Mouse (Mus musculus) spleen, postnatal 10 days (tissue): ENCODE measurements around the gene Ccr6.
"Not testable (repeated sequence)": the region's sequence is repeated elsewhere in the genome, so short reads cannot be mapped to it uniquely, and the experiment has no call there.

Experiments
- DNase-seq, 2 experiments: peaks; one replicate each; pipeline ENCODE4 v3.0.0; 2021 to 2022; ENCODE audit warnings: low spot score in 2 of 2

The Ccr6 gene

DNA sequence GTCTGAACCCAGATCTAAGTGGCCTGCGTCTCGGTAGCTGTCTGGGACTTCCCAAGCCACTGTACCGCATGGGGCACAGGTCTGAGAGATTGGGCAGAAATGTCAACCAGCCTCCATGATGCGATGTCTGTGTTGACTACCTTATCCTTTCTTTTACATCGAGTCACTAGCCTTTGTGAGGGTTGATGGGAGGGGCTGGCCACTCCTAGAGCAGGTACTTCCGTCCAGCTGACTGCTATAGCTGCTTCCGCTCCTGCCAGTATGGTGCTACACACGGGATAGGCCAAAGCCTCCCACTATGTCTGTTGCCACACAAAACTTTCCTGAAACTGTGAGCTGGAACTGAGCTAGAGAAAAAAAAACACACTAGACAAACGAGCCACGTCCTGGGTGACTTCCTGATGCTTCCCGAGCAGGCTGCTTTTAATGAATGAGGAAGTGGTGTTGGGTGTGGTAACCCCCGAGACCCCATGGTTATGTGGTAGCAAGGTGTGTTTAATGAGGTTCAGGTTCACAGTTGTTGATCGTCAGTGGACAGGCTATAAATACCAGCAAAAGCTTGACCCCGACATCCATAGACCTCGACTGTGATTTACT, 2.1 kb upstream of the Ccr6 start:
- no peak for DNase-seq

GRCm38 (mm10) chr17:8234537-8234936, 1.3 kb upstream of the Ccr6 start:
- no peak for DNase-seq

DNA sequence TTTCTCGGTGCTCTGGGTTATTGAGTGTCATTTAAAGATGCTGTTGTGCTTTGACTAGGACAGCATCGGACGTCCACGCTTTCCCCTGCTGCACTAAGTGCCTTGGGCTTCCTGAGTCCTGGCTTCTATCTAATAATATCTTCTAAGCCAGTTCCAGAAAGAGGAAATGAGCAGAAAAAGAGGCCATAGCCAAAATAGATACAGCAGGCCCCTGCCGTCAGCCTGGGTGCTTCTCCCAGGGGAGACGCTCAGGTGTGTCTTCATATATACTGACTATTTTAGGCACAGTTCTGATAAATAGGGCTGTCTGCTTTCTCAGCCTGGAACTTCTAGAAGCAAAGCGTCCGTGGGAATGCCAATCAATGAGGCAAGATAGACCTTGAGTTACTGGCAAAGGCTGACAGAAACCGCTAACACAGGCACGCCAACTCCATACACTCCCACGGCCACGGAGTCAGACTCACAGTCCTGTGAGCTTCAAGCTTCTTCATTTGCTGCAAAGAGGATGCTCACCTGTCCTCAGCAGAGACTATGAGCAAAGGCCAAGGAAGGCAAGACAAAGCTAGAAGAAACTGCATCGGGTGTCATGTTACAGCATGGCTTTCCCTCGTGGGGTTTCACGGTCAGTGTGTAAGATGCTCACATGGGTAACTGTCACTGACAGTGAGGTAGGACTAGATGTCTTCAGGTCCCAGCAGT, 2.3 kb downstream of the Ccr6 start:
- DNase-seq: peak in 1 of 2 experiments; percentile 44

GRCm38 (mm10) chr17:8239561-8239960, 3.7 kb downstream of the Ccr6 start:
- no peak for DNase-seq

DNA sequence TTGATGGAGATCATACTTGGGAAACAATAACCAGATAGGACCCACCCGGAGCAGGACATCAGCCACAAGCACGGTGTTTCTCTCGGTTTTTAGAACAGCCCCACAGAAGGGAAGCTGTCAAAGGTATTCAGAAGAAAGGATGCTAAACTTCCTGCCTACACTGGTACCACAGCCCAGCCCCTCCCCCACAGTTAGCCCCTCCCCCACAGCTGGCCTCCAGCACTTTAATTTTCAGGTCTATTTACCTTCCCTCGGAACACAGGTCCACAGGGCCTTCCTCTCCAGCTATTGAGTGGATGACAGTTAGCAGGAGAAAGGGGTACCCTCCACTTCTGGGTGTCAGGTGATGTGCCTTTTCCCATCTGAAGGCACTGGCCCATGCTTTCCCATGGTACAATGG, 4.7 kb downstream of the Ccr6 start:
- DNase-seq: no peak

DNA sequence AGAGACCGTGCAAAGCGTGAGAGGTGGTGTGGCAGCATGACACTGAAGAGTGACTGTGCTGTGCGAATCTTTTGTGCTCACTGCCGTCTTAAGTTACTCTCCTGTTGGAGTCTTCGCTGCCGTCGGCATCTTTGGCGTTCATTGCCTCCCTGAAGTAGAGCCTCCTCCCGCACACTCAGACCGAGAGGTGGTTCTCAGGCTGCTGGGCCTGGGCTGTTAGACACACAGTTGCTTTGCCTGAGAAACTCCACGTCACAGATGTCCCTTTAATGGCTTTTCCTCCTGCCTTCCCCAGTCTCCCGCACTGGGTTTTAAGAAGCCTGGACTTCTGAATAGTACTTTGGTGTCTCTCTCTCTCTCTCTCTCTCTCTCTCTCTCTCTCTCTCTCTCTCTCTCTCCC, 5.8 kb downstream of the Ccr6 start:
- no peak for DNase-seq

- no peak for DNase-seq
Measured at GRCm38 (mm10) chr17:8242186-8242585, 6.3 kb downstream of the Ccr6 start.

GRCm38 (mm10) chr17:8244124-8244523, 8.3 kb downstream of the Ccr6 start:
- no peak for DNase-seq

GRCm38 (mm10) chr17:8246102-8246754, 10.4 kb downstream of the Ccr6 start:
- no peak for DNase-seq

DNA sequence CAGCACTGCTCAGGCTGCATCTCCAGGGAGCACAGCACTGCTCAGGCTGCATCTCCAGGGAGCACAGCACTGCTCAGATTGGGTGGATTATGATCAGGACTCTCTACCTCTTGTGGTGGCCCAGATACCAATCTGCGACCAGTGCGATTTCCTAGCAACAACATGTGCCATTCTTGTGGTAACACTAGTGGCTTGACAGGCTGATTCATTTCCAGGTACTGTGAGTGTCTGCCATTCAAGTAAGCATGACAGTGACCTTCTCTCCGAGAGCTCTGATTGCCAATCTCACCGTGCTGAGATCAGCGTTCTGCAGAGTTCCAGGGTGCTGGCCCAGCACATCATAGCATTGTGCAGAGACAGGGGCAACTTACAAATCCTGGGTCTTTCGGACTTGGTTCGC, 15.9 kb downstream of the Ccr6 start:
- DNase-seq: no peak

GRCm38 (mm10) chr17:8254268-8254667, 18.4 kb downstream of the Ccr6 start:
- no peak for DNase-seq

DNA sequence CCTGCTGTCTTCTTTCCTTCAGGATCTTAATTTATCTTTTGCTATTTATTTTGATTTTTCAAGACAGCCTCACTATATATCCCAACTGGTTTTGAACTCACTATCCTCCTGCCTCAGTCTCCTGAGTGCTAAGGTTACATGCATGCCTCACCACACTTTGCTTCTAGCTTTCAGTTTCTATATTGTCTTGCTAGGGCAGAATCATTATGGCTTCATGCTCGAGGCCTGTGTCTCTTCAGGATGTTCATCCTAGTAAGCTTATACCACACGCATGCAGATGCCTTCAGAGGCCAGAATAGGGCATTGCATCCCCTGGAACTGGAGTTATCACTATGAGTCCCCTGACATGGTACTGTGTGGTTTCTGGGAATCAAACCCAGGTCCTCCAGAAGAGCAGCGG, 19.1 kb downstream of the Ccr6 start:
- DNase-seq: no peak

GRCm38 (mm10) chr17:8255583-8255982, 19.7 kb downstream of the Ccr6 start:
- no peak for DNase-seq

GRCm38 (mm10) chr17:8256982-8257381, 21.1 kb downstream of the Ccr6 start:
- no peak for DNase-seq

- not testable (repeated sequence) for DNase-seq
Measured at GRCm38 (mm10) chr17:8264638-8265037, 28.8 kb downstream of the Ccr6 start.

GRCm38 (mm10) chr17:8272054-8272749, 36.4 kb downstream of the Ccr6 start:
- DNase-seq: no peak

DNA sequence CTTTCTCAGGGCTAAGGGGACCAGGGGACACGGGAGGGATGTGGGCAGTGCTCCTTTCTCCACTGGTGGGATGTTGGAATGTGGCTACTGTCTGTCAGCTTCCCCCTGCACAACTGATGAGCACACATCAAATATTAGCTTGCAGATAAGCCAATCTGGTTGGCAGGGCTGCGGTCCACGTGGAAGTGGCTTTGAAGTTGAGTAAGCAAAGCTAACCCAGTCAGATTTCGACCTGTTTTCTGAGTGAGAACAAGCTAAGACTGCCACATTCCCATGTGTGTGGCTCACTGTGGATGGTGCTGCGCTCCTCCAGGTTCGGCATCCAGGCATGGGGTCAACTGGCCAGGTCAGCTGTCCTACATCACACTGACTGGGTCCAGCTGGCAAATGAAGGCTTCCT, 37.1 kb downstream of the Ccr6 start:
- no peak for DNase-seq

DNA sequence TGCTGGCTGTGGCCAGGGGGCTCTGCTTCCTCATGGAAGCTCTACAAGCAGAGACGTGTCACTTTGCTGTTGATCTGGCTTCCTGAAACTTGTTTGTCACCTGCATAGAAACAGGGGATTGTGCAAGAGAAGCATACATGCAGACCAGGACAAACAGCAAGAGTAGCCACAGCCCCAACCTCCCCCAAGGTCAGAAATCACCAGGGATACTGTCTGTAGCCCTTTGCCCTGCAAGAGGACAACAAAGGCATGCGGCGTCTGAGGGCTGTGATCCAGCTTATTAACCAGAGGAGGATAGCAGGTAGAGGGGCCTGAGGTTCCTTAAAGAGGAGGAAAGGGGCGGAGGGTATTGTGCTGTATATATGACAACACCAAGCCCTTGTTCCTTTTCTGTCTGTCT, 40.2 kb downstream of the Ccr6 start:
- DNase-seq: no peak

DNA sequence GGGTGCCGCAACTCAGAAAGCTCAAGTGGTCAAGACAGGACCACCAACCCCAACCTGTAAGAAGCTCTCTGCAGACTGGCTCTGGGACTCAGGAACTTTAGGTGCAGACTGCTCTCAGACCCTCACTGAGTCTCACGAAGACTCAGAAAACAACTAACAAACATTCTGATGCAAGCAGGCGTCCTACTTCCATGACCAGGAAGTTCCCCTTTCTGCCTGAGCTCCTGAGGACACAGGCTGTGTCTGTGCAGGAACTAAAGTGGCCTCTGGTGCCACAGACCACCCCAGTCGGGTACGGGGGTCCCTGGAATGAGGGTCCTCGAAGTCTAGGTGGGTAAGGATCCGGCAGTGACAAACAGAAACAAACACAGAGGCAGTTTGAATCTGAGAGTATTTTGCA, 40.8 kb downstream of the Ccr6 start:
- DNase-seq: no peak

GRCm38 (mm10) chr17:8277266-8277665, 41.4 kb downstream of the Ccr6 start:
- DNase-seq: no peak

- DNase-seq: no peak
Measured at GRCm38 (mm10) chr17:8278356-8278755, 42.5 kb downstream of the Ccr6 start.

GRCm38 (mm10) chr17:8282821-8283525, 47.1 kb downstream of the Ccr6 start, which contains the start of gene Mpc1:
Gene Mpc1, plus strand, starts transcription at chr17:8282904.
- DNase-seq: peak; percentile 56 to 72
